Mouse (Mus musculus): ENCODE measurements around the gene Twf2. TPM values are rescaled to one million over a fixed set of nuclear protein-coding genes. Genes with fewer than 3 reads are reported as not detected.

Twf2 gene
- total and polyA plus RNA-seq, 3 experiments, result 120 to 186 (median 131) TPM

DNA sequence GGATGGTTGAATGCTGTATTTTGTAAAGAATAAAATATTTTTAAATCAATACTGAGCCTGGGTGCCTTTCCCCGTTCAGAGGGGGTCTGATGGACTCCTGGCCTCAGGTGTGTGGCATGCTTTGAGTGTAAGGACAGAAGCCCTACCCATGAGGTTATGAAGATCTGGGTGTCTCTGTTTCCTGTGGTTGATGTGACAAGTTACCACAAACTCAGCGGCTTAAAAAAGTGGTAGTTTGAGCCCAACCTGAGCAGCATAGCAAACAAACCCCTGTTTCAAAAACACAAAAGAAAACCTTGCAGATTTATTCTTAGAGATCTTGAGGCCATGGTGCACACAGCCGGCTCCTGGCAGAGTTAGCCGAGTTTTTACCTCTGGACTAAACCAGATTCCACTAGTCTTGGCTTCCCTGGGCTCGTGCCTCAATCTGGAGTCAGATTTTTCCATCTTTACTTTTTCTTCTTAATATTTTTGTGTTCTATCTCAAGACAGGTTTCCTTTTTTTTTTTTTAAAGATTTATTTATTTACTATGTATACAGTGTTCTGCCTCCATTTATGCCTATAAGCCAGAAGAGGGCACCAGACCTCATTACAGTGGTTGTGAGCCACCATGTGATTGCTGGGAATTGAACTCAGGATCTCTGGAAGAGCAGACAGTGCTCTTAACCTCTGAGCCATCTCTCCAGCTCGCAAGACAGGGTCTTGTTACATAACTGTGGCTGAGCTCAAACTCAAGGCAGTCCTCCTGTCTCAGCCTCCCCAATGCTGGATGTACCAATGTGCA, 12.6 kb downstream of the Twf2 start:
- DNase-seq (ENCODE audit: extremely low read depth), result no peak
- Histone ChIP-seq H3K27me3 (replicated peaks) (no peaks in the 10 kb centered on the region), H3K36me3 (replicated peaks in 1 of 2; ENCODE audit: control insufficient read depth in 1 of 2, insufficient read depth in 1 of 2, low read length in 1 of 2) (peaks cover 17 to 53% of the 10 kb centered on the region in 2 experiments), H3K4me3 (replicated peaks in 1 of 3; ENCODE audit: low read depth in 2 of 3, low read length in 2 of 3, poor library complexity in 1 of 3) (no peak overlapping the region), H3K79me2 (replicated peaks; ENCODE audit: control insufficient read depth, extremely low read depth, insufficient read depth, poor library complexity, severe bottlenecking) (no peaks in the 10 kb centered on the region), H3K4me1 (ENCODE audit: control insufficient read depth in 1 of 2, insufficient read depth in 2 of 2) (peaks cover 18 to 64% of the 10 kb centered on the region in 2 experiments), H3K9ac (ENCODE audit: insufficient read depth, low read depth) (no peak overlapping the region), H3K9me3 (replicated peaks; ENCODE audit: low read length) (peaks cover 13% of the 10 kb centered on the region), H3K27ac (ENCODE audit: insufficient read depth, low read depth) (no peak overlapping the region), H3K4me2 (ENCODE audit: insufficient read depth, low read depth, poor library complexity, severe bottlenecking) (no peak overlapping the region)
- dilution Hi-C loops (cut with MboI; ENCODE audit: extremely low pct_ligation_motif_present, extremely low pct_unique_long_range_greater_than_20kb, low sequenced_read_pairs) (no loop called here), in situ Hi-C loops (cut with MboI; ENCODE audit: low pct_ligation_motif_present, low pct_unique_long_range_greater_than_20kb, low sequenced_read_pairs) (loop anchor here (5.0 kb wide), 1 partner anchor 67 kb away; the partner anchor contains the start of gene Poc1a)
- TF ChIP-seq E2F4 (IDR thresholded peaks at IDR 0.05; ENCODE audit: insufficient replicate concordance, low read depth, low read length) (no peak), RAD21 (IDR thresholded peaks at IDR 0.05; ENCODE audit: low read depth, low read length) (peak; percentile 55), ZNF384 (IDR thresholded peaks at IDR 0.05; ENCODE audit: low read depth, low read length) (peak; percentile 61), HCFC1 (IDR thresholded peaks at IDR 0.05; ENCODE audit: low read depth, low read length) (no peak), TBP (conservative IDR thresholded peaks at IDR 0.05; ENCODE audit: low read depth, low read length) (no peak), SMC3 (IDR thresholded peaks at IDR 0.05; ENCODE audit: low read depth, low read length) (peak; percentile 72), MYC (IDR thresholded peaks at IDR 0.05; ENCODE audit: low read depth, low read length) (peak; percentile 73; the same call in 1 of the 2 replicates), CTCF (conservative IDR thresholded peaks at IDR 0.05 in 1 of 2, IDR thresholded peaks at IDR 0.05 in 1 of 2; ENCODE audit: low read depth in 2 of 2, low read length in 2 of 2) (peak in 1 of 2 experiments; percentile 61; a peak in 2 of 4 replicates), ZC3H11A (IDR thresholded peaks at IDR 0.05; ENCODE audit: low read depth, low read length) (peak; percentile 31; the same call in 1 of the 2 replicates), MXI1 (IDR thresholded peaks at IDR 0.05; ENCODE audit: low read depth, low read length) (no peak), UBTF (IDR thresholded peaks at IDR 0.05; ENCODE audit: low read depth, low read length) (no peak), IRF4 (IDR thresholded peaks at IDR 0.05; ENCODE audit: low read depth, low read length) (no peak), ZKSCAN1 (IDR thresholded peaks at IDR 0.05; ENCODE audit: borderline replicate concordance, low read depth, low read length) (no peak)

DNA sequence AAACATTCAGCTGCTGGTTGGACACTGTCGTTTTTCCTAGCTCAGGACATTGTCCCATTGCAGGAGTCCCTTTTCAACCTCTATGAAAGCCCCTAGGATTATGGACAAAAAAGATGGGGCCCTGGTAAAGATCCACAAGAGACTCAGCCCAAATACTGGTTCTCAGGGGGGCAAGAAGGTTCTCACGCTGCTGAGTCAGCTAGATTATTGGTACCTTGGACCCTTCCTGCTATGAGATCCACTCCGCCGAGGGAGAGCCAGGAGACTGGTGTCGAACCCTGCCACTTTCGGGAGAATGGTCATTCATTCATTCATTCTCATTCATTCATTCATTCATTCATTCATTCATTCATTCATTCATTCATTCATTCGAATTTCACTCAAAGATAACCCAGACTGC, 14.1 kb downstream of the Twf2 start:
- H3K4me1 ChIP-seq (ENCODE audit: control insufficient read depth in 1 of 2, insufficient read depth in 2 of 2), result peaks cover 27 to 68% of the 10 kb centered on the region in 2 experiments
- H3K9ac ChIP-seq (ENCODE audit: insufficient read depth, low read depth), result no peak overlapping the region
- H3K27ac ChIP-seq (ENCODE audit: insufficient read depth, low read depth), result no peak overlapping the region
- H3K4me3 ChIP-seq (replicated peaks in 1 of 3; ENCODE audit: low read depth in 2 of 3, low read length in 2 of 3, poor library complexity in 1 of 3), result no peak overlapping the region
- no peak overlapping the region for H3K4me2 ChIP-seq (ENCODE audit: insufficient read depth, low read depth, poor library complexity, severe bottlenecking)
- H3K27me3 ChIP-seq (replicated peaks), result no peaks in the 10 kb centered on the region
- peaks cover 17 to 48% of the 10 kb centered on the region in 2 experiments for H3K36me3 ChIP-seq (replicated peaks in 1 of 2; ENCODE audit: control insufficient read depth in 1 of 2, insufficient read depth in 1 of 2, low read length in 1 of 2)
- in situ Hi-C loops (cut with MboI; ENCODE audit: low pct_ligation_motif_present, low pct_unique_long_range_greater_than_20kb, low sequenced_read_pairs), result loop anchor here (5.0 kb wide), 1 partner anchor 65 kb away; the partner anchor contains the start of gene Poc1a
- TF ChIP-seq MAFK (IDR thresholded peaks at IDR 0.05; ENCODE audit: insufficient replicate concordance, low read length) (peak; percentile 89), E2F4 (IDR thresholded peaks at IDR 0.05; ENCODE audit: insufficient replicate concordance, low read depth, low read length) (no peak)
- dilution Hi-C loops (cut with MboI; ENCODE audit: extremely low pct_ligation_motif_present, extremely low pct_unique_long_range_greater_than_20kb, low sequenced_read_pairs), result no loop called here
- no peak for DNase-seq (ENCODE audit: extremely low read depth)
- H3K9me3 ChIP-seq (replicated peaks; ENCODE audit: low read length), result peaks cover 13% of the 10 kb centered on the region
- no peaks in the 10 kb centered on the region for H3K79me2 ChIP-seq (replicated peaks; ENCODE audit: control insufficient read depth, extremely low read depth, insufficient read depth, poor library complexity, severe bottlenecking)

Measured in CH12.LX (cell line).